Mouse (Mus musculus) spleen, adult 2 months (tissue): Measurements from ENCODE around the gene Ddx55.

Experiments used
- CTCF ChIP-seq: fragments of 200-500 bp; IDR thresholded peaks from 2 replicates; pipeline ENCODE4 v1.5.1; 2011; ENCODE audit warnings: mild to moderate bottlenecking, inconsistent platforms; ENCODE audit not compliant: insufficient read depth, insufficient read length, insufficient replicate concordance; ENCODE audit errors: extremely low read depth
- POLR2A ChIP-seq: fragments of 200-500 bp; IDR thresholded peaks from 2 replicates; pipeline ENCODE4 v1.6.1; 2011; ENCODE audit warnings: low read depth, low read length, inconsistent platforms

GRCm38 (mm10) chr5:124531583-124531930 is 21.1 kb upstream of the Ddx55 start:
- no peak for TF ChIP-seq POLR2A
- no peak for TF ChIP-seq CTCF
